ENCODE assay signal across 22 mouse cellular contexts in the genomic region with DNA sequence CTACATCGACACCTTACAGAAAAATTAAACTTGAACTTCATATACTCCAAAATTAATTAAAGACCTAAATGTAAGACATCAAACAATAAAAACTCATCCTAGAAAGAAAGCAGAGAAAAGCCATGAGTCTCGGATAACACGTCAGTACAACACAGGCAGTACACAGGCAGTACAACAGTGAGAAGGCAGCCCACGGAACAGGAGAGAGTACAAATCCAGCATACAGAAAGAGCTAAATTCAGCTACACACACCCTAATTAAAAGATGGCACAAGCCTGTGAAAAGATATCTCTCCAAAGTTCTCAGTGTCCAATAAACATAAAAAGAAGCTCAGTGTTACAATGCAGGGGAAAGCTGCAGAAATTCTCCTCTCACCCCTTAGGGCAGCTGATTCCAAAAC.
"Had no signal": no experiment of that assay in that cellular context is flagged by ENCODE, and none has a peak within 500 bp of the region (broad histone marks: within the 10 kb centered on the region; RNA-seq: fewer than 3 reads in every experiment).

No protein-coding gene starts in this region.

- DNase-seq: gastrocnemius, postnatal 14 days; gastrocnemius, postnatal 36 days; heart, adult 11 months; heart, adult 2 months; heart, postnatal 14 days; heart, postnatal 36 days; kidney, adult 18-20 months; kidney, adult 8-10 months; kidney, postnatal 10 days; kidney, postnatal 25 days; kidney, postnatal 4 days; liver had no signal

- H3K36me3 ChIP-seq: heart, embryonic 13.5 days; heart, embryonic 15.5 days; hindbrain, embryonic 13.5 days; hindbrain, embryonic 15.5 days; limb, embryonic 10.5 days; limb, embryonic 12.5 days had no signal

- H3K27me3 ChIP-seq: heart, embryonic 13.5 days; heart, embryonic 15.5 days; hindbrain, embryonic 13.5 days; hindbrain, embryonic 15.5 days; limb, embryonic 12.5 days had no signal

- H3K4me3 ChIP-seq: heart, adult 2 months; heart, embryonic 13.5 days; heart, embryonic 15.5 days; hindbrain, embryonic 13.5 days; hindbrain, embryonic 15.5 days; layer of hippocampus, adult 2 months; left cerebral cortex, adult 2 months; limb, embryonic 10.5 days; limb, embryonic 12.5 days had no signal

- H3K27ac ChIP-seq: heart, adult 2 months; heart, embryonic 13.5 days; heart, embryonic 15.5 days; hindbrain, embryonic 13.5 days; hindbrain, embryonic 15.5 days; hindbrain, postnatal 0 days; layer of hippocampus, adult 2 months; left cerebral cortex, adult 2 months; limb, embryonic 10.5 days; limb, embryonic 12.5 days had no signal

- H3K4me1 ChIP-seq: hindbrain, embryonic 13.5 days; hindbrain, embryonic 15.5 days; limb, embryonic 10.5 days; limb, embryonic 12.5 days had no signal

- H3K9ac ChIP-seq: heart, embryonic 13.5 days; heart, embryonic 15.5 days; hindbrain, embryonic 13.5 days; hindbrain, embryonic 15.5 days; limb, embryonic 12.5 days had no signal

- H3K9me3 ChIP-seq: heart, embryonic 13.5 days; heart, embryonic 15.5 days; hindbrain, embryonic 13.5 days; hindbrain, embryonic 15.5 days; limb, embryonic 10.5 days; limb, embryonic 12.5 days had no signal

- ATAC-seq: hindbrain, postnatal 0 days; intestine, embryonic 16.5 days had no signal
